Mouse (Mus musculus) megakaryocyte, embryonic 14.5 days (primary cell): ENCODE measurements around the gene Sobp.

Source experiments
- FLI1 ChIP-seq: IDR thresholded peaks from 2 replicates; pipeline ENCODE4 v1.6.1; 2012; ENCODE audit warnings: low read length, inconsistent platforms, mixed read lengths
- GATA1 ChIP-seq: IDR thresholded peaks from 3 replicates; pipeline ENCODE4 v1.6.1; 2012; ENCODE audit warnings: mixed read lengths, low read length, inconsistent platforms, borderline replicate concordance

- TF ChIP-seq GATA1 (no peak), FLI1 (no peak)
These were observed 1.8 kb downstream of the Sobp start for GRCm38 (mm10) chr10:43172554-43172953.
